Mouse (Mus musculus) brown adipose tissue, adult 24 weeks (tissue): ENCODE measurements around the gene Hist1h4a. TPM values are rescaled to one million over a fixed set of nuclear protein-coding genes. Genes with fewer than 3 reads are reported as not detected.

Source experiments
- H3K27ac ChIP-seq: fragments of 200-500 bp; replicated peaks from 2 replicates; pipeline ENCODE4 v1.5.1; 2012; ENCODE audit warnings: low read depth, mild to moderate bottlenecking, low read length
- H3K4me1 ChIP-seq: fragments of 200-500 bp; 2 replicates; pipeline ENCODE4 v1.6.1; 2012; ENCODE audit warnings: low read length, mixed read lengths; ENCODE audit not compliant: control insufficient read depth, insufficient read depth, insufficient read length
- H3K4me3 ChIP-seq: fragments of 200-500 bp; 2 replicates; pipeline ENCODE4 v1.5.1; 2012; ENCODE audit warnings: low read depth, mild to moderate bottlenecking, low read length, moderate library complexity; ENCODE audit not compliant: insufficient read depth
- polyA plus RNA-seq: library from polyadenylated mRNA; stranded (reverse); fragments of >200 nt; gene quantifications from 2 replicates; pipeline ENCODE4 v1.2.4, GENCODE M21; 2012; ENCODE audit not compliant: missing spikeins, insufficient read depth, insufficient read length

The Hist1h4a gene
- polyA plus RNA-seq, 1 experiment: not detected

- Histone ChIP-seq H3K4me3 (no peak overlapping the region), H3K4me1 (no peaks in the 10 kb centered on the region; the same call in 1 of the 2 replicates), H3K27ac (peak overlapping the region; percentile 75)
These were observed 43.9 kb downstream of the Hist1h4a start for GRCm38 (mm10) chr13:23717176-23717575.

- H3K27ac ChIP-seq: no peak overlapping the region; the same call in 1 of the 2 replicates
- H3K4me1 ChIP-seq: no peaks in the 10 kb centered on the region; the same call in 1 of the 2 replicates
- no peak overlapping the region for H3K4me3 ChIP-seq
These were observed 44.6 kb downstream of the Hist1h4a start for GRCm38 (mm10) chr13:23716261-23717042.

Other genes with a start within 250 kb of the Hist1h4a start
- gene Hist1h4h, start 230.2 kb downstream of the Hist1h4a start, polyA plus RNA-seq: 69.6 and 128 TPM in 2 replicates
- not detected in 2 replicates for gene Hist1h2af, start 227.3 kb downstream of the Hist1h4a start, polyA plus RNA-seq
- gene Hist1h3g, start 225.8 kb downstream of the Hist1h4a start, polyA plus RNA-seq: not detected in 2 replicates
- 1.7 and 2.3 TPM in 2 replicates for gene Hist1h2bh, start 217.8 kb downstream of the Hist1h4a start, polyA plus RNA-seq
- gene Hist1h3f, start 217.2 kb downstream of the Hist1h4a start, polyA plus RNA-seq: not detected in 2 replicates
- not detected in 2 replicates for gene Hist1h4f, start 209.6 kb downstream of the Hist1h4a start, polyA plus RNA-seq
- gene Hist1h1d, start 208.0 kb downstream of the Hist1h4a start, polyA plus RNA-seq: 0.24 and 1.1 TPM in 2 replicates
- gene Hist1h3e, start 198.9 kb downstream of the Hist1h4a start, polyA plus RNA-seq: 2.8 and 2.9 TPM in 2 replicates
- gene Hist1h2ae, start 190.0 kb downstream of the Hist1h4a start, polyA plus RNA-seq: not detected in 2 replicates
- gene Hist1h2bg, start 189.8 kb downstream of the Hist1h4a start, polyA plus RNA-seq: not detected in 2 replicates
- 4.4 TPM in 1 of 2 replicates, not detected in the other for gene Hist1h2bf, start 187.0 kb downstream of the Hist1h4a start, polyA plus RNA-seq
- not detected in 2 replicates for gene Hist1h2ad, start 186.8 kb downstream of the Hist1h4a start, polyA plus RNA-seq
- gene Hist1h3d, start 185.5 kb downstream of the Hist1h4a start, polyA plus RNA-seq: 1.1 and 2.5 TPM in 2 replicates
- not detected in 2 replicates for gene Hist1h4d, start 179.6 kb downstream of the Hist1h4a start, polyA plus RNA-seq
- gene Hist1h2be, start 140.1 kb downstream of the Hist1h4a start, polyA plus RNA-seq: 8.2 and 13.8 TPM in 2 replicates
- gene Hist1h1e, start 138.7 kb downstream of the Hist1h4a start, polyA plus RNA-seq: 4.0 TPM in 2 replicates
- gene Hist1h2ac, start 77.3 kb downstream of the Hist1h4a start, polyA plus RNA-seq: 0.59 and 1.0 TPM in 2 replicates
- 190 and 234 TPM in 2 replicates for gene Hist1h2bc, start 77.0 kb downstream of the Hist1h4a start, polyA plus RNA-seq
- gene Hist1h1t, start 65.4 kb downstream of the Hist1h4a start, polyA plus RNA-seq: not detected in 2 replicates
- gene Hist1h4c, start 62.8 kb downstream of the Hist1h4a start, polyA plus RNA-seq: 2.1 TPM in 1 of 2 replicates, not detected in the other
- gene Hfe, start 50.4 kb downstream of the Hist1h4a start, polyA plus RNA-seq: 30.2 and 34.3 TPM in 2 replicates
- 112 and 175 TPM in 2 replicates for gene Hist1h1c, start 22.4 kb downstream of the Hist1h4a start, polyA plus RNA-seq
- gene Hist1h3c, start 15.6 kb downstream of the Hist1h4a start, polyA plus RNA-seq: not detected in 2 replicates
- gene Hist1h2bb, start 14.5 kb downstream of the Hist1h4a start, polyA plus RNA-seq: not detected in 2 replicates
- not detected in 2 replicates for gene Hist1h2ab, start 10.1 kb downstream of the Hist1h4a start, polyA plus RNA-seq
- gene Hist1h3b, start 9.0 kb downstream of the Hist1h4a start, polyA plus RNA-seq: not detected in 2 replicates
- not detected in 2 replicates for gene Hist1h4b, start 4.2 kb downstream of the Hist1h4a start, polyA plus RNA-seq
- not detected in 2 replicates for gene Hist1h3a, start 1.2 kb upstream of the Hist1h4a start, polyA plus RNA-seq
- not detected in 2 replicates for gene Hist1h1a, start 2.4 kb upstream of the Hist1h4a start, polyA plus RNA-seq
- gene Trim38, start 8.7 kb upstream of the Hist1h4a start, polyA plus RNA-seq: not detected in 2 replicates
- not detected in 2 replicates for gene Slc17a2, start 45.8 kb upstream of the Hist1h4a start, polyA plus RNA-seq
- not detected in 2 replicates for gene Slc17a3, start 78.2 kb upstream of the Hist1h4a start, polyA plus RNA-seq
- gene Slc17a1, start 106.5 kb upstream of the Hist1h4a start, polyA plus RNA-seq: not detected in 2 replicates
- not detected in 2 replicates for gene Slc17a4, start 153.8 kb upstream of the Hist1h4a start, polyA plus RNA-seq
- not detected in 2 replicates for gene Hist1h2ba, start 172.9 kb upstream of the Hist1h4a start, polyA plus RNA-seq
- not detected in 2 replicates for gene Hist1h2aa, start 173.2 kb upstream of the Hist1h4a start, polyA plus RNA-seq
- not detected in 2 replicates for gene Scgn, start 230.0 kb upstream of the Hist1h4a start, polyA plus RNA-seq